Comparison of ENCODE assay signal across 12 mouse cellular contexts in the genomic region with DNA sequence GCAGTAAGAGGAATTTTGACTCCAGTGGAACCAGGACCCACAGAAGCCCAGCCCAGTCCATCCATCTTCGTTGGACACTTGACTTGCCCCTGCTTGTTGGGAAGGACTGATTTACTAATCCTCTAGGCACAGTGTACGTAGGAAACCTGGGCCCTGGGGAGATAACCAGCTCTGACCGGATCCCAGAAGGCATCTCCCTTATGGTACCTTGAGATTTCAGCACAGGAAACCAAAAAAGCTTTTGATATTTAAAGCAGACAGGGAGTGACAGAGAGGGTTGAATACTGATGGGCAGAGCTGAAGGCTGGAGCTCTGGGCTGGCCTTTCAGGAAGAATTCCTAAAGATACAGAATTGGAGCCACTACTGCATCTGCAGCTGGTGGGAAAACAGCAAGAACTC. TPM values are rescaled to one million over a fixed set of nuclear protein-coding genes. Genes with fewer than 3 reads are reported as not detected.
"Had no signal": no experiment of that assay in that cellular context is flagged by ENCODE, and none has a peak within 500 bp of the region (broad histone marks: within the 10 kb centered on the region; RNA-seq: fewer than 3 reads in every experiment).

No protein-coding gene starts in this region.

- H3K27me3 ChIP-seq: limb, embryonic 13.5 days; midbrain, embryonic 12.5 days had no signal

- H3K9ac ChIP-seq: limb, embryonic 13.5 days; liver, embryonic 15.5 days; midbrain, embryonic 12.5 days had no signal

- H3K27ac ChIP-seq: limb, embryonic 13.5 days; liver, embryonic 15.5 days; midbrain, embryonic 12.5 days; stomach, postnatal 0 days had no signal

- H3K36me3 ChIP-seq: limb, embryonic 13.5 days; liver, embryonic 15.5 days; midbrain, embryonic 12.5 days had no signal

- H3K9me3 ChIP-seq: limb, embryonic 13.5 days; liver, embryonic 15.5 days; midbrain, embryonic 12.5 days had no signal

- H3K4me1 ChIP-seq: limb, embryonic 13.5 days; liver, embryonic 15.5 days; midbrain, embryonic 12.5 days had no signal

- DNase-seq: kidney, adult 8-10 months; kidney, postnatal 25 days; lung, adult 2 months; lung, postnatal 10 days; lung, postnatal 4 days; thymus, postnatal 4 days had no signal

- H3K4me3 ChIP-seq: limb, embryonic 13.5 days; liver, embryonic 15.5 days; midbrain, embryonic 12.5 days had no signal

- H3K4me2 ChIP-seq: limb, embryonic 13.5 days; liver, embryonic 15.5 days; midbrain, embryonic 12.5 days had no signal

RNA-seq across cellular contexts. Expression of gene Scube2, which starts 10.1 kb away (rescaled TPM):
- total RNA-seq: megakaryocyte, adult 5-6 weeks had no signal
- polyA plus RNA-seq: liver, adult 2 months had no signal
